Mouse (Mus musculus) forebrain, embryonic 14.5 days (tissue): ENCODE measurements around the gene Mdm2. TPM values are rescaled to one million over a fixed set of nuclear protein-coding genes. Genes with fewer than 3 reads are reported as not detected.

ENCODE experiments used
- ATAC-seq: fragments of 200-750 bp; cut with Nextera tagmentation; 2 replicates; pipeline ENCODE4 v1.8.0; 2017; ENCODE audit warnings: mild to moderate bottlenecking, moderate library complexity
- DNase-seq: peaks from one replicate; pipeline ENCODE4 v3.0.0-alpha.2; 2015; ENCODE audit warnings: low spot score
- H3K27ac ChIP-seq: fragments of 300-500 bp; sonication (generic); 2 replicates; pipeline ENCODE4 v1.5.1; 2014; ENCODE audit warnings: low read depth, mild to moderate bottlenecking, control low read depth, low read length, moderate library complexity
- H3K27me3 ChIP-seq: fragments of 300-500 bp; sonication (generic); replicated peaks from 2 replicates; pipeline ENCODE4 v1.6.1; 2014; ENCODE audit warnings: low read length, control low read depth, mixed read lengths; ENCODE audit not compliant: control insufficient read depth, insufficient read depth
- H3K36me3 ChIP-seq: fragments of 300-500 bp; sonication (generic); 2 replicates; pipeline ENCODE4 v1.6.1; 2014; ENCODE audit warnings: low read length, control low read depth; ENCODE audit not compliant: control insufficient read depth, insufficient read depth
- H3K4me1 ChIP-seq: fragments of 300-500 bp; sonication (generic); 2 replicates; pipeline ENCODE4 v1.6.1; 2014; ENCODE audit warnings: antibody characterized with exemption, low read length, control low read depth; ENCODE audit not compliant: control insufficient read depth, insufficient read depth
- H3K4me2 ChIP-seq: fragments of 300-500 bp; sonication (generic); 2 replicates; pipeline ENCODE4 v1.6.1; 2014; ENCODE audit warnings: mild to moderate bottlenecking, control low read depth, low read length
- H3K4me3 ChIP-seq: fragments of 300-500 bp; sonication (generic); 2 replicates; pipeline ENCODE4 v1.5.1; 2014; ENCODE audit warnings: low read depth, low read length, control low read depth
- H3K9ac ChIP-seq: fragments of 300-500 bp; sonication (generic); 2 replicates; pipeline ENCODE4 v1.6.1; 2014; ENCODE audit warnings: mild to moderate bottlenecking, low read length, control low read depth, moderate library complexity
- H3K9me3 ChIP-seq: fragments of 300-500 bp; sonication (generic); replicated peaks from 2 replicates; pipeline ENCODE4 v1.6.1; 2016; ENCODE audit warnings: low read length, control low read depth, mixed read lengths; ENCODE audit not compliant: control insufficient read depth
- WGBS: fragments of 180-500 bp; shearing (Covaris S2); extraction: QIAGEN DNeasy Blood & Tissue Kit; methylation state at CpG from one replicate; pipeline ENCODE4 v1.1.7; 2014; 5-methylcytosine and 5-hydroxymethylcytosine counted together
- polyA plus RNA-seq: library from polyadenylated mRNA; unstranded; fragments of >200 nt; fragmentation: Nextera tagmentation; extraction: Ambion mirVana; gene quantifications from 2 replicates; pipeline ENCODE4 v1.2.1, GENCODE M21; 2014

Mdm2 gene
- polyA plus RNA-seq, 1 experiment from 2014 or later: 33.0 TPM

- ATAC-seq (no peak), DNase-seq (no peak)
- Histone ChIP-seq H3K4me2 (no peak overlapping the region), H3K9ac (no peak overlapping the region), H3K4me3 (no peak overlapping the region), H3K4me1 (peaks cover 3% of the 10 kb centered on the region), H3K36me3 (no peaks in the 10 kb centered on the region), H3K27me3 (no peaks in the 10 kb centered on the region), H3K27ac (no peak overlapping the region), H3K9me3 (no peaks in the 10 kb centered on the region)
- WGBS: 90% methylated on average over 11 of the region's 11 CpGs
Measured at GRCm38 (mm10) chr10:117644828-117645227, 65.7 kb downstream of the Mdm2 start.

- WGBS: 93% methylated on average over 8 of the region's 8 CpGs
- H3K27ac ChIP-seq: no peak overlapping the region
- H3K9ac ChIP-seq: no peak overlapping the region
- no peaks in the 10 kb centered on the region for H3K36me3 ChIP-seq
- ATAC-seq (no peak), DNase-seq (no peak)
- no peaks in the 10 kb centered on the region for H3K27me3 ChIP-seq
- H3K4me3 ChIP-seq: no peak overlapping the region
- H3K9me3 ChIP-seq: no peaks in the 10 kb centered on the region
- peaks cover 3% of the 10 kb centered on the region for H3K4me1 ChIP-seq
- H3K4me2 ChIP-seq: no peak overlapping the region
Measured at GRCm38 (mm10) chr10:117644429-117644748, 66.2 kb downstream of the Mdm2 start.

- Histone ChIP-seq H3K27ac (no peak overlapping the region), H3K4me2 (no peak overlapping the region), H3K36me3 (no peaks in the 10 kb centered on the region), H3K4me1 (peaks cover 3% of the 10 kb centered on the region), H3K27me3 (no peaks in the 10 kb centered on the region), H3K4me3 (no peak overlapping the region), H3K9ac (no peak overlapping the region), H3K9me3 (no peaks in the 10 kb centered on the region)
- ATAC-seq (no peak), DNase-seq (no peak)
- WGBS: 91% methylated on average over 12 of the region's 12 CpGs
Measured at GRCm38 (mm10) chr10:117643711-117644428, 66.7 kb downstream of the Mdm2 start.

GRCm38 (mm10) chr10:117643302-117643701, 67.3 kb downstream of the Mdm2 start:
- Histone ChIP-seq H3K27ac (no peak overlapping the region), H3K9ac (no peak overlapping the region), H3K9me3 (no peaks in the 10 kb centered on the region), H3K4me3 (no peak overlapping the region), H3K36me3 (no peaks in the 10 kb centered on the region), H3K27me3 (no peaks in the 10 kb centered on the region), H3K4me2 (no peak overlapping the region), H3K4me1 (peaks cover 3% of the 10 kb centered on the region)
- WGBS: 84% methylated on average over 6 of the region's 6 CpGs
- no peak for ATAC-seq
- no peak for DNase-seq

GRCm38 (mm10) chr10:117642491-117643262, 67.9 kb downstream of the Mdm2 start:
- Histone ChIP-seq H3K4me1 (peaks cover 3% of the 10 kb centered on the region), H3K9me3 (no peaks in the 10 kb centered on the region), H3K36me3 (no peaks in the 10 kb centered on the region), H3K27me3 (no peaks in the 10 kb centered on the region), H3K27ac (no peak overlapping the region), H3K4me3 (no peak overlapping the region), H3K4me2 (no peak overlapping the region), H3K9ac (no peak overlapping the region)
- 94% methylated on average over 15 of the region's 15 CpGs for WGBS
- DNase-seq: no peak
- no peak for ATAC-seq

GRCm38 (mm10) chr10:117642201-117642450, 68.4 kb downstream of the Mdm2 start:
- Histone ChIP-seq H3K4me1 (peaks cover 3% of the 10 kb centered on the region; the same call in 1 of the 2 replicates), H3K36me3 (no peaks in the 10 kb centered on the region), H3K27me3 (no peaks in the 10 kb centered on the region), H3K9ac (no peak overlapping the region), H3K4me3 (no peak overlapping the region), H3K4me2 (no peak overlapping the region), H3K9me3 (no peaks in the 10 kb centered on the region), H3K27ac (no peak overlapping the region)
- 92% methylated on average over 9 of the region's 9 CpGs for WGBS
- ATAC-seq: no peak
- DNase-seq: no peak

GRCm38 (mm10) chr10:117641400-117642200, 69.0 kb downstream of the Mdm2 start:
- DNase-seq (no peak), ATAC-seq (no peak)
- H3K9me3 ChIP-seq: no peaks in the 10 kb centered on the region
- 41% methylated on average over 20 of the region's 20 CpGs for WGBS
- H3K4me3 ChIP-seq: no peak overlapping the region
- no peak overlapping the region for H3K27ac ChIP-seq
- H3K36me3 ChIP-seq: no peaks in the 10 kb centered on the region
- no peaks in the 10 kb centered on the region for H3K27me3 ChIP-seq
- H3K4me2 ChIP-seq: peak overlapping the region; percentile 26; the same call in 1 of the 2 replicates
- H3K4me1 ChIP-seq: peaks cover 2% of the 10 kb centered on the region; the same call in 1 of the 2 replicates
- no peak overlapping the region for H3K9ac ChIP-seq

- Histone ChIP-seq H3K4me3 (no peak overlapping the region), H3K4me2 (no peak overlapping the region), H3K4me1 (no peaks in the 10 kb centered on the region), H3K9ac (no peak overlapping the region), H3K36me3 (no peaks in the 10 kb centered on the region), H3K9me3 (no peaks in the 10 kb centered on the region), H3K27me3 (no peaks in the 10 kb centered on the region), H3K27ac (no peak overlapping the region)
- DNase-seq (no peak), ATAC-seq (no peak)
- 80% methylated on average over 7 of the region's 7 CpGs for WGBS
Measured at GRCm38 (mm10) chr10:117640595-117641078, 69.9 kb downstream of the Mdm2 start.
